Mouse (Mus musculus) forelimb bud, embryonic 11.5 days (tissue): ENCODE results near the gene Cacna1c.

Source experiments
- DNase-seq: peaks from one replicate; pipeline ENCODE4 v3.0.0-alpha.2; 2012; ENCODE audit warnings: low read depth, low spot score

The Cacna1c gene

DNA sequence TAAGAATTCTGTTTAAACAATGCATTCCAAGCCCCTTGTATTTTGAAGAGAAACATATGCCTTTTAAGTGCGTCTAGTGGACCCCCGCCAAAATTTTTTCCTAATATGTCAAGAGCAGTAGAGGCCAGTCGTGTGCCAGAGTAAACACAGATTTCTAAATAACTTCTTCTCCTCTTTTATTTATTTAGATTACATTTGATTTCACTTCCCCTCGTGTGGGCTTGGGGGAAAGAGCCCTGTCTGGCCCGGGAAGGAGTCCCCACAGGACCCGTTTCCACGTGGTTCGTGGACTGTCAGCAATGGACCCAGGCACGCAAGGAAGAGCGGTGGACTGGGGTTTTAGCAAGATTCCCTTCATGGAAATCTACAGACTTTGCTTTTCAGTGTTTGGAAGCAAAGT lies 143.4 kb downstream of the Cacna1c start:
- no peak for DNase-seq

DNA sequence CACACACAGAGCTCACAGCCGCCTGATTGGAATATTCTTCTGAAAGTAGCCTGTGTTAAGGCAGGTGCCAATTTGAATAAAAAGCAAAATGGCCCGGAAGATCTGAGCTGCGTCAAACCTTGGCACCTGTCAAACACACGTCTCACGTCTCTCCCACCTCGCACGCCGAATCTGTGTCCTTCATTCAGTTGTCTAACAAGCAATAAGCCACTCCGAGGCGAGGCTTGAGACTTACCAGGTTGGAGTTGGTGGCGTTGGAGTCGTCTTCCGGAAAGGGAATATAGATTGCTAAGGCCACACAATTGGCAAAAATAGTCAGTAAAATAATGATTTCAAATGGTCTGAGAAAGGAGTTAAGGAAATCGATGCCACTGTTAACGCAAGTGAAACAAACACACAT lies 143.9 kb downstream of the Cacna1c start:
- DNase-seq: no peak

DNA sequence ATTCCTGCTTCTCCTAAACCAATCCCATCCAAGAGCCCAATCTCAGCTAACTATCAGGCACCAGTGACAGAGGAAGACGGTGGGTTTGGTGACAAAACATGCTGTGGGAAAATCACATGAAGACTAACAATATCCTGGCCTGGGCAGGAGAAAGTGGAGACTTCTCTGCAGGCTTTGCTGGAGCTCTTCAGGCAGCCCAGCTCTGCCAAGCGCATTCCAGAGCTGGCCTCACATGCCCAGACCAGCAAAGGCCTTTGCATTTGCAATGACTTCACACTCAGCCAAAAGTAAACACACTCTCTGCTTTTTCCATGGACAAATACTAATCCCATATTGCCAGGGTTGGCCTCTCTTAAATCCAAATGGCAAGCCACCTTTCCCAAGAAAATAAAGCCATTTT lies 144.5 kb downstream of the Cacna1c start:
- no peak for DNase-seq

DNA sequence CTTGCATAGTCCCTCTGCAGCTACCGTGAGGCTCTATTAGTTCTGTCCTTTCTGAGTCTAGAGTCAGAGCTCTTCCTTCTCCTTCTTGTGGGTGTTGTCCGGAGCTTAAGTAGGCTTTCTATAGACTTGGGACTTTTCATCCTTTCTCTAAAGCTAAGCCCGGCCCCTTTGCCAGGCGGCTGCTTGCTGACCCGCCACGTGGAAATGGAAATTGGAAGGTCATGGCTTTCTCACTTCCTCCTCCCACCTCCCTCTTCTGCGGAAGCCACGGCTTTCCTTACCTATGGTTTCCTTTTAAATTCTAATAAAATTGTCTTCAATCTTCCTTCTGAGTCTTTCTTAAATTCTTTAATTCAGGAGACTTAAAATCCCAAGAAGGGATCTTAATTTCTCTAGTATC lies 148.9 kb downstream of the Cacna1c start:
- no peak for DNase-seq

DNA sequence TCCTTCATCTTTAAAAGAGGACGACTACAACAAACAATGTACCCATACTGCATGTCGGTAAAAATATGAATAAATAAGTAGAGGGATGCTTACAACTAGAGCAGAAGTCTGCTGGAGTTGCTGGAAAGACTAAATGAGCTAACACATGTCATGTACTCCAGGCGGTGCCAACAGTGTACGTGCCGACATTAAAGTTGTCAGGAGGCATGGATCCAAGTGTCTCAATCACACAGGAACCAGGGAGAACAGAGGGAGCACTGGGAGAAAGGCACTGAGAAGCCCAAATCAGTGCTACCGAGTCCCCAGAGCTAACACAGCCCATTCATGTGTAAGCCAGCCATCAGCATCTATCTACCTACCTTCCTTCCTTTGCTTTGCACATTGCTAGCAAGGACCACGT lies 150.7 kb downstream of the Cacna1c start:
- DNase-seq: no peak

DNA sequence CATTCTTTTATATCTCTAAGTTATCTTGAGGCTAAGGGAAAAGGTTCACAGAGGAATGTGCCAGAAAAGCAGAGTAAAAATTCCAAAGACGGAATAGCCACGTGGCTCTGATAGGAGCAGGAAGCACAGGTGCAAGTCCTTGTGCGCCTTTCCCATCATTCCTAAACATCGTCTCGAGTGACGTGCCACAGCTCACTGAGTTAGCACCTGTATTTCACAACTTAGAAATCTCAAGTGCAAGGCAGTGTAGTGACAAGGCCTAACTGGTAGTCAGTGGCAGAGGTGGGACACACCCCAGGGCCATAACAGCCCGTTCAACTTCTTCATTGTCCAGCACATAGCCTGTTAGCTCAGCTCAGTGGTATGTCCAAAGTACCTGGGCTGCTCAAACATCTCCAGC lies 152.1 kb downstream of the Cacna1c start:
- DNase-seq: no peak

DNA sequence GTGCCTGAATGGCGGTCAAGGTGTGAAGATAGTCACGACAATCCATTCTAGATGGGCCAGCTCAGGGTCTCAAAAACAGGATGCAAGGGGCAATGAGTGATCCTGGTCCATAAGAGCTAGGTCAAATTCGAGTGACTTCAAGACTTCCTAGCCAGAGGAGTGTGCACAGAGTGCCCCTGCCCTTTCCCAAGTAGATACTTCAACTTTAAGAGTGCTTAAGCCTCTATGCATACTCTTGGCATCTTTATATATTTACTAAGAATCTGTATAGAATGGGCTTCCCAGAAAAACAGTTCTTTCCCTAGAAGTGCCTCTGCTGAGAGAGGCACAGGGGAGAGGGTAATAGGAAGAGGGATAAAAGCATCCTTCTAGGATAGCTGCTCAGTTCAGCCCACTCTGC lies 153.4 kb downstream of the Cacna1c start:
- DNase-seq: no peak

DNA sequence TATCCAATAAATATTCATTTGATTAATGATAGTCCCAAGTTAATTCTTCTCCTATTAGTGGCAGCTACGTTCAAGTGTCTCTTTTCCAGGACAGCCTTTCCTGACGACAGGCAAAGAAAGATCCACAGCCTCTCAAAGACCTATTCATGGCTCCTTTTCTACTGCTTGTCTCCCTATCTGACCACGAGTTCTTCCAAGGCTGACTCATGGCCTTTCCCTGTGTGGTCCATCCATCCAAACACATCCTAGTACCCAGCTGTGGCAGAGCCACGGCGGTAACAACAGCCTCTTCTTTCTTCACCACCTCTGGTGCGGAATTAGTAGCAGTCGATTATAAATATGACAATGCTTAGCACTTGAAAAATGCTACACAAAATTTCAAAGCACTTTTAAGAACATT lies 155.3 kb downstream of the Cacna1c start:
- no peak for DNase-seq

DNA sequence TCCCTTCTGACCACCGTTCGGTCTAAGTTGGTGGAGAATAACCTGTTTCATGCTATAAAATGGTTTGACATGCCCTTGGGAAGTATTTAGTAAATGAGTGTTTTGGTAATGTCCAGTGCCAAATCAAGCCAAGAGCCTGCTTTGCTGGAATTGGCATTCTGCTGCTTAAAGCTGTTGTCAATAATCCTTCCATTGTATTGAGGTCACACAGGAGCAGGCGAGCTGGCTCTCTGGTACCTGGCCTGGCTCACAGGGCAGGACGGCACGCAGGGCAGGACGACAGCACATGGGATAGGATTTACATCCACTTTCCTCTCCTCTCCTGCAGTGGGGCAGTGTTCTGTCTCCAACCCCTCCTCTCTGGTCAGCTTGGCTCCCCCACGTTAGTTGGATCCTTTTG lies 156.4 kb downstream of the Cacna1c start:
- no peak for DNase-seq

DNA sequence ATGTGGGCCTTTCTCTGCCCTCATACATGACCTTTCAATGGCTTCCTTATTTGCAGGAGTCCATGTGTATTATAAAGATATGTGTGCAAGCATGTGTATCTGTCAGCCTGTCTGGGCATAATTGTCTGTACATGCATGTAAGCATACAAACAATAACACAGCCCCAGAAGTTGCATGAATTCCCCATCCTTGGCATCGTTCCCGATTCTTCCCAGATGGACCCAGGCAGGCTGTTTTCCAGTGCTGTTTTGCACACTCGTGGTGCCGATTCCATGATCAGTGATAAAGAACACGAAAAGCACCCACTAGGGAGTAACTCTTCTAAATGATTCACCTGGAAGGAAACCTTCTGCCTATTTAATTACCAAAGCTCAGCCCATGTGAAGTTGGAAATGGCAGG lies 156.9 kb downstream of the Cacna1c start:
- no peak for DNase-seq

DNA sequence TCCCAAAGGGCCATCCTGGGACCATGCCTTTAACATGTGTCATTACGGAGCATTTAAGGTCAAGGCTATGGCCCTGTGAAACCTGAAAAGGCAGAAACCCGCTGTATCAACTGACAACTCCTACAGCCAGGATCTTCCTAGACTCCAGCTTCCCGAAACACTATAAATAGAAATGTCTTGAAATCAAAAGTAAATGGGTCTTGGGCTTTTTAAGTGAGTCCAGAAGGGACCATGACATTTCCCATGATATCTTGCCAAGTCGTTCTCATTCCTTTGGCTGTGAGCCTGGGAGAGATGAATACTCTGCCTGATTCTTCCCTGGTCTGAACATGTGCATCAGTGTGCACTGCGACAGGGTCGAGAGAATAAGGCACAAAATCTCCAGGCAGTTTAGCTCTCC lies 158.4 kb downstream of the Cacna1c start:
- no peak for DNase-seq

DNA sequence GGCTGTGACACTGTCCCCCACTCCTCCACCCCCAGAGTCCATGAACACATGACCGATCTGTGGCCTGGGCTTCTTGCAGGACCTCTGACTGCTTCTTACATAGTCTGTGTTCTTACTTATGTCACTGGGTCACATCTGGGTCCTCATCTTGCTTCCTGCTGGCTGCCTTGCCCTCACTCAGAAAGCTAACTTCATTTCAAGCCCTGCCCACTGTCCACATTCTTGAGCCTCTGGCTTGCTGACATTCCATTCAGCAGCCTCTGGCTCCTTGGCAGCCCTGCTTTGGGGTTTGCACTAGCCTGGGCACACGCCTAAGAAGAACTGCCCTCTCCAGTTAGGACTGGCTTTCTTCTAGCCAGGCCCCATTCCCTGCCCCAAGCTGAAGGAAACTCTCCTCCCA lies 159.2 kb downstream of the Cacna1c start:
- peak; percentile 23 for DNase-seq

DNA sequence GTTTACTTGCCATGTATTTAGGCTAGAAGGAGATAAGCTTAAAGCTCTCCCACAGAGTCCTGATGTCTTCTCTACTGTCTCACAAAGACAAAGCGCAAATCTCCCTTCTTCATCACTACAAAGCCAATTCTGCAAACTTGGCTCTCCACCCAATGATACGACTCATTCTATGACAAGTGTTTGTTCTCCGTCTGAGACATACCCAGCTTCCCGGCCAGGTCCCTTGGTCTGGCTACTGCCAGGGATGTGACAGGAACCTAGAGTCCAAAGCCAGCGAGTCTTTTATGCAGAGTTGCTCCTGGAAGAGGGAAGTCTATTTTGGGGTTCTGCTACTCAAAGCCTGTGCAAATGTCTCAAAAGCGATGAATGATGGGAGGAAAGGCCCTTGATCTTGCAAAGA lies 160.9 kb downstream of the Cacna1c start:
- no peak for DNase-seq

DNA sequence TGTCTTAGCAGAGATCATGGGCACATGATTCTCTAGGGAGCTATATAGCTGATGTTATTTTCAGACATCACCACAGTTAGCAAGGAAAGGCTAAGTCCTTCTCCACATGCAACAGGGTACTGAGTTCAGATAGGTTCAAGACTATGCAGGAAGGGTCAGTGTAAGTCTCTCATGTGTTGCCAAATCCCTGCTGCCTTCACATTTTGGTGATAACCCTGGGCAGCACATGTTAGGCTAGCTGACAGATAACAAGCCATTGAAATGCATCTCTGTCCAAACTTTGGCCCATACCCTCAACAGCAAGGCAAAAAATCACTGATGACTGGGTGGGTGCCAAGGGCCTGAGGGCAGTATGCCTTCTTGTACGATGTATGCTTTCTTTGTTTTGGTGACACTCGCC lies 161.3 kb downstream of the Cacna1c start:
- no peak for DNase-seq

DNA sequence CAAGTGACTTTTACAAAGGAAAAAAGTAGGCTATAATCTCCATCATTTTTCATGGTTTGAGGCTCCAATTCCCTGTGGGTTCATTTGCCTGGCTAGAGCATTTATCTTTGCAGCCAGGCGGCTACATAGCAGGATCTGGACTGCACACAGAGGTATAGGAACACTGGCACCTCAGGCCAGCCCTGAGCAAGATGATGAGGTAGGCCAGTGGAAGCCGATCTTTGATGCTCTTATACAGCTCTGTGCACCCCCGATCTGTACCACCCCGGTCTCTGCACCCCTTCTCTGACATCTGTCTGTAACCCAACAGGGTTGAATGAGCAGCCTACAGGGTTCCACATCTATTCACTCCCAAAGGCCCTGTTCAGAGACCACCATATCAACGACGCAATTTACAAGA lies 168.3 kb downstream of the Cacna1c start:
- DNase-seq: no peak

DNA sequence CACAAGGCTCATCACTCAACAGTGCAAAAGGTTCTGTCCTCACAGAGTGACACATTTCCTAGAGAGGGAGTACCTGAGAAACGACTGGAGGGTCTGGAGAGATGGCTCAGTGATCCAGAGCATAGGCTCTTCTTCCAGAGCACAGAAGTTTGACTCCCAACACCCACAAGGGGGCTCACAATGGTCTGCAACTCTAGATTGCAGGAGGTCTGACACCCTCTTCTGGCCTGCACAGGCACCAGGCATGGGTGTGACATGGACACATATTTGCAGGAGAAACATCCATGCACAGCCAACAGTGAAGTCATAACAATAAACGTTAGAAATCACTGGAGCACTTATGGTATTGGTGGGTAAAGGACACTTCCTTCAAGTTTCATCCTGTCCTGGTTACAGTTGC lies 173.4 kb downstream of the Cacna1c start:
- no peak for DNase-seq

DNA sequence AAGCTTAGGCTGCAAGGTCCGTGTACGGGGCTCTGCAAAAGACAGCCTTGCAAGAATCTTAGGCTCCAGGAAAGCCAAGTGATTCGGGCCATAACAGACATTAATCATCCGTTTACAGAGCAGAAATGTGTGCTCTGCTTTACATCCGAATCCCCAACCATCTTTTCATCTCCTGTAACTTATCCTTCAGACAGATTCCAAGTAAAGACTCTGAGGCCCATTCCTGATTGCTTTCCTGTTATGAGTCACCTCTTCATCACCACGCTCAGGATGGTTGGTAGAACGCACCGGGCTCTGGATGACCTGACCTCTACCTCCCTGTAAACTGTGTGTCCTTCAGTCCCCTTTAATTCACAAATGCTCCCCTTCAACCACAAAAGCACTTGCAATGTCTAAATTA lies 175.0 kb downstream of the Cacna1c start:
- DNase-seq: no peak

DNA sequence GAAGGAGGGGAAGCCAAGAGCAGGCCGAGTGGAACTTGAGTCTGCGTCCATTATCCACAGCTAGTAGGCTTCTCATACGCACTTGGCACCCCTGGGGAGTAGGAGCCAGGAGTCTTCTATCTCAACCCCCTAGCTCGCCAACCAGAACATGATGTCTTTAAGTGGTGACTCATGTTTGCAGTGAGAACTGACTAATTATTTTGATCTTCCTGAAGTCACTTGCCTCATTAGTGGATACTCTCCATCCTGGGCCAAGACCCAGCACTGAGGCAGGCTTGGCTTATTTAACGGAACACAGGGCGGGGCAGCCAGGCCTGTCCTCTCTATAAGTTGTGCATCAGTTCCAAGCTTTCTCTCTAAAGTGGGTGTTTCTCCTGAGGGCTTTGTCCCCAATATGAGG lies 177.3 kb downstream of the Cacna1c start:
- DNase-seq: no peak

DNA sequence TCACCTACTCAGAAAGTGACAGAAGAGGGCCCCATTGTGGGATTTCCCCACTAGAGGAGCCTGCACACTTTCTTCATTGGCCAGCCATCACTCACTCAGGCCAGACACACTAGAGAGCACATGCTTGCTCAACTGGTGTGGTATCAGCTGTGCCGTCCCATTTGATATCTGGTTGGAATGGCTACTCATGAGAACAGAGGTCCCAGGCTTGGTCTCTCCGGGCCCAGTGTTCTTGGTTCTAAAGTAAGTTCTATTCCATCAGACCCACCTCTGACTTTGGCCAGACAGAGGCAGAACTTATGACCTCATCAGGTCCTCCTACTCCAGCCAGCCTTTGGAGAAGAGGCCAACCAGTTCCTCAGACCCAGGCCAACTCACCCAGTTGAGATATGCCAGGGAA lies 178.0 kb downstream of the Cacna1c start:
- no peak for DNase-seq

DNA sequence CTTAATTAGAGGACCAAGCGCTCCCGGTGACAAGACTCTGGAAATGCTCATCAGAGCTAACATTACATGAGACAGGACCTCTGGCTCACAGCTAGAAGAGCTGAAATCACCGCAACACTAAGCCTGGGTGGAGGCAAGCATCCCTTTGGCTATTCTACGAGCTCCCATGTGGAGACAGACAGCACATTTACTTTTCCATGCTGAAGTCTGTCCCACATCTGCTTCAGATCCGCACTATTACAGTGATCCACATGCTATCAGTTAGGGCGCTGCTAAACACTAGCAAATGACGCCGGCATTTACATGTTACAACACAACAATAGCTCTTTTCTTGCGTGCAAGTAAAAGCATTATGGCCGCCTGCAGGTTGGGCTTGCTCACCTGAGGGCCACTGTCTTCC lies 178.7 kb downstream of the Cacna1c start:
- DNase-seq: peak; percentile 31

DNA sequence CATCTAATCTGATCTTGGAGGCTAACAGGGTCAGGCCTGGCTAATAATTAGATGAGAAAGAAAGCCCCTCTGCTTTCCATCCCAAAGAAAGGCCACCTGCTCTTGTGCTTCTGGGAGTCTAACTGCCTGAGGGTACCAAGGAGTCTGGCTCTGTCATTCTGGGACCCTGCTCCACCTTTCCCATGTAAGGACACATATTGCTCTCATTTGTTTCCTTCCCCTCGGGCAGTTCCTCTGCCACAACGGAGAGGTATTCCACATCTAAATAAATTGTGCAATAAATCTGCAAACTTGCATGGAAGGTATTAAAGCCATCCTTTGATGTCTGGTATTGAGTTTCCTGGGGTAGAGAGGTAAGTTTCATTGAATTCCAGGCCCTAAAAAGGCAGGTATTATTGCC lies 180.9 kb downstream of the Cacna1c start:
- DNase-seq: peak; percentile 80

DNA sequence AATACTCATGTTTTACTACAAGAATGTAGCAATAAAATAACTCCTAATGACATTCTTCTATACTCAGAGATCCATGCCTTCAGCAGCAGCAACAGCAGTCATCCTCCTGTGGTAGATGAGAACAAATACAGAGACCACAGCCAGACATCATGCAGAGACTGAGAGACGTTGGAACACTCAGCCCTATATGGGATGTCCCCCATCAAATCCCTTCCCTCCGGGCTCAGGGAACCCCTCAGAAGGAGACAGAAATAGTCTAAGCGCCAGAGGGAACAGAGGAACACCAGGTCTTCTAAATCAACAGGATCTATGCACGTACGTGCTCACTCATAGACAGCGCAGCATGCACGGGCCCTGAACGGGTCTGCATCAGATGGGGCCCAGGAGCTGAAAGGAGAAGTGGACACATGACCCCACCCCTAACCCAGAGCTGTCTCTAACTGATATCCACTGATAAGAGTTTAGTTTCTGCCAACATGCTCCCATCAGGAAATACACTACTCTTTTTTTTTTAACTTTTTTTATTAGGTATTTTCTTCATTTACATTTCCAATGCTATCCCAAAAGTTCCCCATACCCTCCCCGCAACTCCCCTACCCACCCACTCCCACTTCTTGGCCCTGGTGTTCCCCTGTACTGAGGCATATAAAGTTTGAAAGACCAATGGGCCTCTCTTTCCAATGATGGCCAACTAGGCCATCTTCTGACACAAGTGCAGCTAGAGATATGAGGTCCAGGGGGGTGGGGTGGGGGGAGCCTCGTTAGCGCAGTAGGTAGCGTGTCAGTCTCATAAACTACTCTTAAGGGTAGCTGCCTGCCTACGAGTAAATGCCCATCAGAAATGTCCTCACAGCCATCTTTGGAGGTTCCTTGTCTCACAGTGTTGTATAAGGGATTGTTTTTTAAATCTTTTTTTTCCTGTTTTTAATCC lies 182.8 kb downstream of the Cacna1c start:
- no peak for DNase-seq

DNA sequence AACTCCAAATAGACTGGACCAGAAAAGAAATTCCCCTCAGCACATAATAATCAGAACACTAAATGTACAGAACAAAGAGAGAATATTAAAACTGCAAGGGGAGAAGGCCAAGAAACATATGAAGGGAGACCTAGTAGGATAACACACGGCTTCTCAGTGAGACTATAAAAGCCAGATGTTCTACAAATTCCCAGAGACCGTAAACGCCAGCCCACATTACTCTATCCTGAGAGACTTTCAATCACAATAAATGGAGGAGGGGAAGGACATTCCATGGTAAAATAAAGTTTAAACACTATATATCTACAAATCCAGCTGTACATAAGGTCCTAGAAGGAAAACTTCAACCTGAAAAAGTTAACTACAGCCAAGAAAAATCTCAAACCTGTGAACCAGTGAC lies 185.3 kb downstream of the Cacna1c start:
- DNase-seq: peak; percentile 48

DNA sequence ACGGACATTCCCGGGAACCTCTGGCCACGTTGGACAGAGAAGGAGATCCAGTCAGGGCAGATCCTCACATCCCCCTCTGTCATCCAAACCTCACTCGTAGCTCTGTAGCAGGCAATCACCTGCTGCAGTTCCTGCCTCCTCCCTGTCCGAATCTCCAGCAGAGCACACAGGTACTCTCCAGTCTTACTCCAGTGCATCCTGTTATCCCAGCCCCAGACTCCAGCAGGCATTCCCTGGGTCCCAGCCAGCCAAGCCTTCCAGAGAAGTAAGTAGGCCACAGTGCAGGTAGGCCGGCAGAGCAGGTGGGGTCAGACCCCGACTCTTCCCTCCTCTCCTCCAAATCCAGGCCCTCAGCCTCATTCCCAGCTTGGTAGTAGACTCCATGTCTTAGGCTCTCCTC lies 186.7 kb downstream of the Cacna1c start:
- DNase-seq: no peak
